Mouse (Mus musculus) neural tube, embryonic 12.5 days (tissue): ENCODE measurements at regions not wholly inside any gene's neighbourhood (a gene's known extent, or its start where the extent isn't known, plus 50 kb on each side); places are given as distances from the start of the nearest gene placed in this dataset.
"Not testable (repeated sequence)": the region's sequence is repeated elsewhere in the genome, so short reads cannot be mapped to it uniquely, and the experiment has no call there.

ENCODE experiments used
- ATAC-seq: fragments of 200-750 bp; cut with Nextera tagmentation; 2 replicates; pipeline ENCODE4 v1.8.0; 2017; ENCODE audit warnings: low read depth, mild to moderate bottlenecking, moderate TSS enrichment, moderate library complexity; ENCODE audit not compliant: low FRiP score
- H3K27ac ChIP-seq: fragments of 300-500 bp; sonication (generic); 2 replicates; pipeline ENCODE4 v1.5.1; 2016
- H3K27me3 ChIP-seq: fragments of 300-500 bp; sonication (generic); replicated peaks from 2 replicates; pipeline ENCODE4 v1.6.1; 2016; ENCODE audit warnings: mild to moderate bottlenecking
- H3K36me3 ChIP-seq: fragments of 300-500 bp; sonication (generic); 2 replicates; pipeline ENCODE4 v1.6.1; 2016; ENCODE audit warnings: mild to moderate bottlenecking
- H3K4me1 ChIP-seq: fragments of 300-500 bp; sonication (generic); 2 replicates; pipeline ENCODE4 v1.6.1; 2016
- H3K4me2 ChIP-seq: fragments of 300-500 bp; sonication (generic); replicated peaks from 2 replicates; pipeline ENCODE4 v1.6.1; 2016; ENCODE audit warnings: mild to moderate bottlenecking
- H3K4me3 ChIP-seq: fragments of 300-500 bp; sonication (generic); 2 replicates; pipeline ENCODE4 v1.5.1; 2016
- H3K9ac ChIP-seq: fragments of 300-500 bp; sonication (generic); 2 replicates; pipeline ENCODE4 v1.6.1; 2016; ENCODE audit warnings: mild to moderate bottlenecking
- H3K9me3 ChIP-seq: fragments of 300-500 bp; sonication (generic); 2 replicates; pipeline ENCODE4 v1.6.1; 2016; ENCODE audit warnings: mild to moderate bottlenecking
- WGBS: fragments of 180-500 bp; shearing (Covaris S2); methylation state at CpG from one replicate; pipeline ENCODE4 v1.1.7; 2016; 5-methylcytosine and 5-hydroxymethylcytosine counted together

DNA sequence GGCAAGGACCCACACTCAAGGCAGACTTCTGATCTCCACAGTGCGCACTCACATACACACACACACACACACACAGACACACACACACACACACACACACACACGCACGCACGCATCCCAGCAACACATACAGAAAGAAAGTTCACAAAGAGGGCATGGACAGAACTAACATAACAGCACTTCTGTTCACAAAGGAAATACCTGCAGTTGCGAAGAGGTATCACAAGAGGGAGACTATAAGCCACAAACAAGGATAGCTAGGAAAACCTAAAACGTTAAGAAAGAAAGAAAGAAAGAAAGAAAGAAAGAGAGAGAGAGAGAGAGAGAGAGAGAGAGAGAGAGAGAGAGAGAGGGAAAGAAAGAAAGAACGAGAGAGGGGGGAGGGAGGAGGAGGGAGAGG is 336.9 kb downstream of the Rapgef2 start:
- not testable (repeated sequence) for H3K9ac ChIP-seq, H3K36me3 ChIP-seq, H3K27me3 ChIP-seq, ATAC-seq, H3K9me3 ChIP-seq, H3K4me1 ChIP-seq, H3K27ac ChIP-seq, H3K4me3 ChIP-seq, H3K4me2 ChIP-seq
- 75% methylated on average over 6 of the region's 7 CpGs for WGBS

DNA sequence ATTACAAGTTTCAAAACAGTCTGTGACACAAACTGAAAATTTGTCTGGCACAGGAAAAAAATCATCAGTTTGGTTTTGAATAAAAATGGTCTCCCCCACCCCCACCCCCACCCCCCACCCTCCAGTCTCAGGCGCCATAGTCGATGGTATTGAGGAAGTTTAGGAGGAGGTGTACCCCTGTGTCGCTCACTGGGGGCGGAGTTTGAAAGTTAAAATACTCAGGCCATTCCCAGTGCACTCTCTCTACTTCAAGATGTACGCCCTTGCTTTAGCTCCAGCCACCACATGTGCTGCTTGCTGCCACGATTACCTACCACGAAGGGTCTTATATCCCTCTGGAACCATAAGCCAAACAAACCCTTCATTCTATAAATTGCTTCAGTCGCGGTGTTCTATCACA is 337.6 kb downstream of the Rapgef2 start:
- WGBS = 90% methylated on average over 9 of the region's 9 CpGs
- Histone ChIP-seq H3K27me3 (no peaks in the 10 kb centered on the region), H3K4me2 (no peak overlapping the region), H3K4me3 (no peak overlapping the region), H3K27ac (no peak overlapping the region), H3K9ac (no peak overlapping the region), H3K9me3 (no peaks in the 10 kb centered on the region), H3K36me3 (no peaks in the 10 kb centered on the region), H3K4me1 (no peaks in the 10 kb centered on the region)
- no peak for ATAC-seq

DNA sequence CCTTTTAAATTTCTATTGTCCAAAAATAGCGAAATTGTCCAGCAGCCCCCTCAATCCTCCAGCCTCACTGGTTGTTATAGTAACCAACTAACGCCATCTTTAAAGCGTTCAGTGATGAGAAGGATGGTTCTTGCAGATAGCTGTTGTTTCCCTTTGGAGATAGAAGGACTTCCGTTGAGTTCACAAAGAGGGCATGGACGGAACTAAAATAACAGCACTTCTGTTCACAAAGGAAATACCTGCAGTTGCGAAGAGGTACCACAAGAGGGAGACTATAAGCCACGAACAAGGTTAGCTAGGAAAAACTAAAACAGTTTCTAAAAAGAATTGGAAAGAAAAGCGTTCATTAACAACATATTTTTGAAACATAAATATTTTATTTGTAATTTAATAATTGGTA is 338.1 kb downstream of the Rapgef2 start:
- Histone ChIP-seq H3K4me3 (no peak overlapping the region), H3K4me2 (no peak overlapping the region), H3K4me1 (no peaks in the 10 kb centered on the region), H3K27ac (no peak overlapping the region), H3K36me3 (no peaks in the 10 kb centered on the region), H3K9ac (no peak overlapping the region), H3K9me3 (no peaks in the 10 kb centered on the region), H3K27me3 (no peaks in the 10 kb centered on the region)
- ATAC-seq = 0 out of 2 replicates have a peak, but pooled peaks have one; percentile 56
- WGBS = 41% methylated on average over 8 of the region's 8 CpGs

DNA sequence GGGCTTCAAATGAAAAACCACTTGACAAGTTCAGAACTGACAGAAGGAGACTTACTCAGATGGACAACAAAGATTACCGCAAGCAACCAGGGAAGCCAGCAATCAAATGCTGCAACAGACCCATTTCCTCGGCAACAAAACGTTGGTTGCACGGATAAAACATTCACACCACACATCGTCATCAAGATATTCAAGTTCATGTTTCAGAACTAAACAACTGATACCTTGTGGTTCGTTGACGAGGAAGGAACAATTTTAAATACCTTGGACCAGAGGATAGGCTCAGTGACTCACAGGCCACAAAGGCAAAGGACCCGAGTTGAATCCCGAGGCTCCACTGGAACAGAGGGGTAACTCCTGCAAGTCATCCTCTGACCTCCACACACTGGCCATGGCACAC is 339.1 kb downstream of the Rapgef2 start:
- WGBS = 93% methylated on average over 9 of the region's 9 CpGs
- no peaks in the 10 kb centered on the region for H3K9me3 ChIP-seq
- H3K4me3 ChIP-seq = no peak overlapping the region
- no peaks in the 10 kb centered on the region for H3K4me1 ChIP-seq
- no peak overlapping the region for H3K9ac ChIP-seq
- no peak overlapping the region for H3K27ac ChIP-seq
- ATAC-seq = no peak
- no peaks in the 10 kb centered on the region for H3K36me3 ChIP-seq
- H3K4me2 ChIP-seq = no peak overlapping the region
- H3K27me3 ChIP-seq = no peaks in the 10 kb centered on the region

DNA sequence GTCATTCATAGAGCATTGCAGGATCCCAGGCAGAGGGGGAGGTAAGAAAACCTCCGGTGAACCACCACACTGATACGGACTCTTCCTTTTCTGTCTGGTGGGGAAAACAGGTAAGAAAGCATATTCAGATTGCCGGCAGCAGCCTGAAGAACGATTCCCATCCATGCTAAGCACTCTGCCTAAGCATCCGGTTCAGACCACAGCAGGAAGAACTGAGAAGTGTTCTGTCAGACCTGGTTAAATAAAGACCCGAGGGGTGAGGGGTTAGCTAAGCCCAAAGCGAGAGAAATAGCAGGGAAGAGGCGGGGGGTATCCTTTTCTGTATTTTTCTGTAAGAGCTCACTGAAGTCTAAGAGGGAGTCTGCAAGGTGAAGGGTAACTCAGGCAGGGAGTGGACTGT is 342.1 kb downstream of the Rapgef2 start:
- no peak overlapping the region for H3K4me2 ChIP-seq
- no peak overlapping the region for H3K9ac ChIP-seq
- no peak for ATAC-seq
- WGBS = 86% methylated on average over 8 of the region's 8 CpGs
- no peaks in the 10 kb centered on the region for H3K27me3 ChIP-seq
- no peaks in the 10 kb centered on the region for H3K36me3 ChIP-seq
- H3K9me3 ChIP-seq = no peaks in the 10 kb centered on the region
- H3K4me1 ChIP-seq = no peaks in the 10 kb centered on the region
- no peak overlapping the region for H3K27ac ChIP-seq
- no peak overlapping the region for H3K4me3 ChIP-seq

DNA sequence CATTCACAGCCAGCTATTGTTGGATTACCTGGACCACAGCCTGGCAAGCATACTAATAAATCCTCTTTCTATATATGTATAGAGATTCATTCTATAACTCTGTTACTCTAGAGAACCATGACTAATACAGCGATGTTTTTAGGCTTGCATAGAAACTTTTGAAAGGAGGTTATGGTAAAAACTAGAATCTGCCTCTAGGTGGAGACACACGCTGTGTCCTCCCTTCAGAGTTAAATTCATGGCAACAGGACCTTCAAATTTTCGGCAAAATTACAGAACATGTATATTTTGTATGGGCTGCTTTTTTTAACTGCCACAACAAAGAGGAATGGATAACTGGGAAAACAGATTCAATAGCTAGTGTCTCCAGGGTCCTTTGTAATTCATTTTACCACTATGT is 353.3 kb downstream of the Rapgef2 start:
- H3K4me3 ChIP-seq = no peak overlapping the region
- H3K27ac ChIP-seq = no peak overlapping the region
- no peak overlapping the region for H3K9ac ChIP-seq
- no peaks in the 10 kb centered on the region for H3K36me3 ChIP-seq
- no peak for ATAC-seq
- no peaks in the 10 kb centered on the region for H3K27me3 ChIP-seq
- WGBS = 83% methylated on average over 3 of the region's 3 CpGs
- no peaks in the 10 kb centered on the region for H3K9me3 ChIP-seq
- no peaks in the 10 kb centered on the region for H3K4me1 ChIP-seq
- no peak overlapping the region for H3K4me2 ChIP-seq

DNA sequence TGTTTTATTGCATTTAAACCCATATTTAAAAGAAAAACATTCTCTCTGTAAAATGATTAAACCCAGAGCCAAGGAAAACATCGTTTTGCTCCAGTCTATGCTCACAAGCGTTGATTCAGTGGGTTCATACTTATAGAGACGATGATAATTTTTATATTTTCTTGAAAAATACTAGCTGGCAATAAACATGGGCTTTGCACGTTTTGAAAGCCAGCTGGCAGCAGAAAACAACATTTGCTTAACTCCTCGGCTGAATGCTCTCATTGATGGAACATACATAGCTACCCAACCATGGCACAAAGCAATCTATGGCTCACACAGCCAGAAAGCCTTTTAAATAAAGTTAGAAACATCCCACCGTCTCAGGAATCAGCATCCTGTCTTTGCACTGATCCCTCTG is 366.5 kb downstream of the Rapgef2 start:
- Histone ChIP-seq H3K4me1 (no peaks in the 10 kb centered on the region), H3K4me3 (no peak overlapping the region), H3K27ac (no peak overlapping the region), H3K36me3 (no peaks in the 10 kb centered on the region), H3K27me3 (no peaks in the 10 kb centered on the region), H3K4me2 (peak overlapping the region; percentile 52; the same call in 1 of the 2 replicates), H3K9me3 (no peaks in the 10 kb centered on the region), H3K9ac (no peak overlapping the region)
- 56% methylated on average over 6 of the region's 6 CpGs for WGBS
- peak; percentile 37; the same call in 1 of the 2 replicates for ATAC-seq

DNA sequence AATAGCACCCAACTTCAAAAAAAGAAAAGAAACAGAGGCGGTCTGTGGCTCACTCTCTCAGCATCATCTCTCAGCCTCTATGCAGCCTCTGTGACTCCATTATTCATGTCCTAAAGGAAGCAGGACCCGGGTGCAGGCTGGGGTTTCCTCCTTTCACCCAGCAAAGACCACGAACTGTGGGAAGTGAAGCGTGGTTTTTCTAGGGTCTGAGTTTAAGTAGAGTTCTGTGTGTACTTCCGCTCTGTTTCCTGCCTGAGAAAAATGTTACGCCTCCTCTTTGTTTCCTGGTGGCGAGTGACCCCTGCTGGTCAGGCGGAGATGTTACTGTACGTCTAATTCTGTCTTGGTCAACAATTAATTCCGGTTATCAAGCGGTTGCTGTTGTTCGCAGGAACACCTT is 366.9 kb downstream of the Rapgef2 start:
- 21% methylated on average over 12 of the region's 12 CpGs for WGBS
- no peaks in the 10 kb centered on the region for H3K4me1 ChIP-seq
- no peaks in the 10 kb centered on the region for H3K27me3 ChIP-seq
- H3K9ac ChIP-seq = no peak overlapping the region
- ATAC-seq = peak; percentile 77; the same call in 1 of the 2 replicates
- no peaks in the 10 kb centered on the region for H3K9me3 ChIP-seq
- H3K27ac ChIP-seq = no peak overlapping the region
- no peaks in the 10 kb centered on the region for H3K36me3 ChIP-seq
- no peak overlapping the region for H3K4me3 ChIP-seq
- H3K4me2 ChIP-seq = peak overlapping the region; percentile 52

DNA sequence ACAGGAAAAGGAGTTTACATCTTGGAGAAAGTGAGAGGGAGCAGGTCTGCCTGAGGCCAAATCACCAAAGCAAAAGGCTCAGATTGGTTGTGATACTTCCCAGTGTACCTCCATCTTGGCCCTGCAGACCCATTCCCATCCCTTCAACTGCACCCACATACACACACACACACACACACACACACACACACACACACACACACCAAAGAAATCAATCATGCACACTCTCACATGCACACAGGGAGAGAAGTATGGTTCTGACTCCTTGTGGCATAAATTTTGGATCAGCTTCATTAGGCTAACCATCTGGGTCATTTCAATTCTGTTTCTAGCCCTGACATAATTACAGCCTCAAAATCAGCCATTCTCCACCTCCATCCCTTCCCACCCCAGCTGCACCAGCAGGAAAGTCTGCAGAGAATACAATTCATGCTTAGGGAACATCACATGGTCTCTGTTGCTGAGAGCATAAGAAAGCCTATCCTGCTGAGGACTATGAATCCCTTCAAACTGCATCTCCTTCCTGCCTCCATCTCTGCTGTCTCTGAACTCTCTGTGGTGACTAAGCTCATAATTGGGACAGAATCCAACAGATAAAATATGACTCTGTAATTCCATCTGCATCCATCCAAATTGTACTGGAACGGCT is 378.0 kb downstream of the Rapgef2 start:
- Histone ChIP-seq H3K4me3 (no peak overlapping the region), H3K9ac (no peak overlapping the region), H3K4me1 (no peaks in the 10 kb centered on the region), H3K36me3 (no peaks in the 10 kb centered on the region), H3K27ac (no peak overlapping the region), H3K27me3 (no peaks in the 10 kb centered on the region), H3K4me2 (no peak overlapping the region), H3K9me3 (no peaks in the 10 kb centered on the region)
- WGBS = 58% methylated on average over 1 of the region's 1 CpGs
- peak; percentile 54; the same call in 1 of the 2 replicates for ATAC-seq

DNA sequence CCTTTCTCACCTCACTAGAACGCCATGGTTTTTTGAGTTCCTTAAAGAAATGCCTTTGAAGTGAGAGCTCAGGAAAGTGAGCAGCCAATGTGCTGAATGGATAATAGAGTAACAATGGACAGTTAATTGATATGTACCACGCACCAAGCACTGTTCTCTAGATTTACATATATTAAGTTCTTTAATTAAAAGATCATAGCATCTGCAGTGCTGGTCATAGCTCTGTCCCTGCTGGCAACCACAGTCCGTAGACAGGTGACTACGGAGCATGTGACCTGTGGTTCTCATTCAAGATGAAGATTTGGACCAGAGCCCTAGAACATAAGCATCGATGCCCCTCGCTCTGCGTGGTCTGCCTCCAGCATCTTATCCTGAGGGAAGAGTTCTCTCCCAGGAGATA is 378.5 kb downstream of the Rapgef2 start:
- H3K4me3 ChIP-seq = no peak overlapping the region
- no peaks in the 10 kb centered on the region for H3K27me3 ChIP-seq
- no peaks in the 10 kb centered on the region for H3K36me3 ChIP-seq
- H3K9ac ChIP-seq = no peak overlapping the region
- H3K4me2 ChIP-seq = no peak overlapping the region
- ATAC-seq = peak; percentile 33; the same call in 1 of the 2 replicates
- no peaks in the 10 kb centered on the region for H3K4me1 ChIP-seq
- 85% methylated on average over 7 of the region's 7 CpGs for WGBS
- H3K9me3 ChIP-seq = no peaks in the 10 kb centered on the region
- H3K27ac ChIP-seq = no peak overlapping the region

DNA sequence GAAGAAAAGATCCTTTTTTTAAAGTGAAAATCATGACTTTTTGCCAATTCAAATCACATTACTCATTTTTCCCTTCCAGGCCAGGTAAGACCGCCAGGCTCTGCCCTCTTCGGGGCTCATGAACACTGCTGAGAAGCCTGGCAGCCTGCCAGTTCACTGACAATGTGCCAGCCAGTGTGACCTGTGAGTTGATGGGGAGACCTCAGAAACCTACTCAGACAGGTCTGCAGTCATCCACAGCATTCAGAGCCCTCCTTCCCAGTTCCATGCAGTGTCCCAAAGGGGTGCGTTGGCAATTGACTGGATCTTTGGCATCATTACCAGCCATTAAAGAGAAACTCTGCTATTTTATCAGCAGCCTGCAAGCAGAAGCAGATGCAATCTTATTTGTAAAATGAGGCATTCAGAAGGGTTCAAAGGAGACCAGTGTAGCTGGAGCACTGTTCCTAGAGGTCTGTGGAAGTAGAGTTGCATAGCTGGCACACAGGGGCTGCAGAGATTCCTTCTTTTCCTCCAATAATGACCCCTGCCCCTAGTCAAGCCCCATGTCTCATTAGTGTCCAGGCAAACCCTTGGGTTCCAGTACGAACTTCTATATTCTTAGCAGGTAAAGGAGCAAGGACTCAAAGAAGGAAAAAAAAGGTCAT is 384.4 kb downstream of the Rapgef2 start:
- H3K4me1 ChIP-seq = peaks cover 7% of the 10 kb centered on the region
- H3K27me3 ChIP-seq = no peaks in the 10 kb centered on the region
- WGBS = 64% methylated on average over 4 of the region's 4 CpGs
- no peak overlapping the region for H3K27ac ChIP-seq
- peak overlapping the region; percentile 20; the same call in 1 of the 2 replicates for H3K4me2 ChIP-seq
- no peaks in the 10 kb centered on the region for H3K9me3 ChIP-seq
- peak; percentile 56 for ATAC-seq
- H3K36me3 ChIP-seq = no peaks in the 10 kb centered on the region
- H3K4me3 ChIP-seq = no peak overlapping the region
- H3K9ac ChIP-seq = no peak overlapping the region; the same call in 1 of the 2 replicates

DNA sequence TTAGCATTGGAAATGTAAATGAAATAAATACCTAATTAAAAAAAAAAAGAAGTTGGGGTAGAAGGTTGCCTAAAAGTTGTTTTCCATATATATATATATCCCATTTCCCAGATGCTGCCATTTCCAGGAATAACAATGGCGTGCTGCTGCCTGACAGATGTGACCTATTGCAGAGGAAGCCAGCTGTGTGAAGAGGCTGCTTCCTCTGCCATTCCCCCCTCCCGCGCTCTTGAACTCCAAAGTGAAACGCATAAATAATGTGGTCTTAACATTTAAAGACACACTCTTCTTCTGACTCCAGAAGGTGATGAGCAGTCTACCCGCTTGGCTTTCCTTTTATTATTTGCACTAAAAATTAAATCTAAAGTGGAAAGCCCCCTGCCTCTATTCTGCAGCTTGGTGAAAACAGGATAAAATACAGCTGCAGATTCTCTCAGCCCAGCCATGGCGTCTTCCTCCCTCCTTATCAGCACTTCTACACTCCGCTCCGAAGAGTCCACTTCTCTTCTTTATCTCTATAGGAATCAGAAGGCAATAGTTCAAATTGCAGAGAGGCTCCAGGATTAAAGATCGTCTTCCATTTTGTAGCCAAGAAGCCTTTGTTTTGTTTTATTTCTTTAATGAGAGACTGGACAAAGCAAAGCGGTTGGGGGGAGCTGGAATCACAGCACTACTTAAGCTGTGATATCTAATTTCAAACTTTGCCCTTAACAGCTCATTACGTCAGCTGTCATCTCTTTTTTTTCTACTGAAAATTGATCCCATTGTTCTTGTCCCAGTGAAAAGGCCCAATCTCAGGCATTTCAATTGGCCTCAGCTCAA is 385.1 kb downstream of the Rapgef2 start:
- Histone ChIP-seq H3K27me3 (no peaks in the 10 kb centered on the region), H3K27ac (no peak overlapping the region), H3K9ac (no peak overlapping the region; the same call in 1 of the 2 replicates), H3K36me3 (no peaks in the 10 kb centered on the region), H3K9me3 (no peaks in the 10 kb centered on the region), H3K4me1 (peaks cover 7% of the 10 kb centered on the region), H3K4me2 (peak overlapping the region; percentile 20; the same call in 1 of the 2 replicates), H3K4me3 (no peak overlapping the region)
- ATAC-seq = 0 out of 2 replicates have a peak, but pooled peaks have one; percentile 25
- 29% methylated on average over 11 of the region's 11 CpGs for WGBS
